Mouse (Mus musculus): ENCODE measurements around the gene Kif2a.
"Not testable (repeated sequence)": the region's sequence is repeated elsewhere in the genome, so short reads cannot be mapped to it uniquely, and the experiment has no call there.

Kif2a gene

DNA sequence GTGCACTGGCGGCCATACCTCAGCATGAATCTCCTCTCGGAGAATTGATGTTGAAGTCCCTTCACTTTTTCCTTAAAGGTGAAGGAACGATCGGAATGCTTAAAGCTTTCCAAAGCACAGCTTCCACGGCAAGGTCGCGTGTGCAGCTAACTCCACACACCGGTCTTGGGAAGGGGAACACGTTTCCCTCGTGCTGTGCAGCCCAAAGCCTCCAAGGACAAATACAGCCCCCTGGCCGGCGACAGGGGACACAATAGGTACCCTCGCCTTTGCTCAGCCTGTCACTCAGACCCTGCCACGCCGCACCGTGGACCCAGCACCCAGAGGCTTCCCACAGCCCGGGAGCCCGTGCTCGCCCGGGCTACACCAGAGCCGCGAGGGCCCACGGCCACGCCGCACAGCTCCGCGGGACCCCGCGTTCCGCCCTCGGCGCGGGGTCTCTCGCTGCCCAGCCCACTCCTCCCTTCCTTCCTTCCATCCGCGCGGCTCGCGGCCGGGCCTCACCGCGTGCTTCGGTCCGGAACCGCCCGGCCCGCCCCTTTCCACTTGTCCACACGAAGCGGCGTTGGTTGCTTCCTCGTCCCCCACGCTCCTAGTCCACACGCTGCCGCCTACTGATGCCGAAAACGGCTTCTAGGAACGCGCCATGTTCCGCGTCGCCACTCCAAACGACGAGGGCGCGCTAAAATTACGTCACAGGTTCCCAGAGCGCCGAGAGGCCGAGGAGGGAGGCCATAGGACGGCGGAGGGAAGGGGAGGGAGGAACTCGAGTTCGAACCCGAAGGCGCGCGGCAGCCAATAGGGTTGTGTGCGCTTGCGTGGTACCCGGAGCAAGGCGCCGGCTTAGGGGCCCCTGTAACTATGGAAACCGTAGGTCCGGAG, 85.4 kb downstream of the Kif2a start, which contains the start of gene Ipo11:
Gene Ipo11 (minus strand): TSS at position 703 of the 882 bp plus-strand sequence.
- peak; percentile 94 for DNase-seq (ENCODE audit: low spot score)

DNA sequence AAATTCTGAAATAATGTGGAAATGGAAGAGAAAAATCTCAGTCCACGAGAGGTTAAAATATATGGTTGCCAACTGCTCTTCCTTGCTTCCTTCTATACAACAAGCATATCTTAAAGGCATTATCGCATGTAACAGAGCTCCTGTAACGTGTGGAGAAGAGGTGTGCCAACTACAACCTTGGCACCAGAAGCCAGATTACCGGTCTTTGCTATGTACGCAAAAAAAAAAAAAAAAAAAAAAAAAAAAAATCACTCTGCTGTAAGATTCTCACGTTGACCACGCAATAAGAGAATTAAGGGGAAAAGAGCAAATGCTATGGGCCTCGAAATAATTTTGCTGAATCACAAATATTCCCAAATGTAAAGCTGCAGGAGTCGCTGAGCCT, 86.1 kb downstream of the Kif2a start:
- DNase-seq (ENCODE audit: low spot score) = no peak

DNA sequence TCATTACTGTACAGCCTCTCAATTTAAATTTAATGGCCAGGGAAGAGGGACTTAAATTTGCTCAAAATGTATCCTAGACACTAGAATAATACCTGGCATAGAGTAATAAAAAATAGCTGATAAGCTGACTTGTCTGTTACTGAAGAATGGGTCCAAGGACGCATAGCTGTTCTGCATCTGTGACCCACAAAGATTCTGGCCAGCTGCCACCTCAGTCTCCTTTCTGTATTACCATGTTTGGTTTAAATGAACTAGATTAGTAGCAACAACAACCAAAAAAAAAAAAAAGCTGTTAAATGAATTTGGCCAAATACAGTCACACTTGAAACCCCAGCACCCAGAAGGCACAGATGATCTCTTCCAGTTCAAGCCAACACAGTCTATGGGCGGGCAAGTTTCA, 92.7 kb downstream of the Kif2a start:
- DNase-seq (ENCODE audit: low spot score) = peak; percentile 59

DNA sequence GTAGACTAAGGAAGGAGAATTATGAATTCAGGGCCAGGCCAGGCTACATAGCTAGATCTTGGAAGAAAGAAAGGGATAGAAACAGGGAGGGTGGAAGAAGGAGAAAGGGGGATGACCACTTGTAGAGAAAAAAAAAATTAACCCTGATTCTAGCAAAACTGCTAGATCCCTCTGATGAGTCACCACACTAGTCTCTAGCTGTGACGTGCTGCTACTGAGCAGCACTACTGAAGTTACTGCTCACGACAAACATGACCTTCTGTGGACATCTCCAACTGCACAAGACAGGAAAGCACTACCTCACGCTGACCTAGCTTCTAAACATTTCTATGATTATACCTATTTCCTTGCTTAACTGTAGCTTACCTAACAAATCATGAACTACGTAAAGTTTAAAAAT, 93.6 kb downstream of the Kif2a start:
- DNase-seq (ENCODE audit: low spot score) = no peak

DNA sequence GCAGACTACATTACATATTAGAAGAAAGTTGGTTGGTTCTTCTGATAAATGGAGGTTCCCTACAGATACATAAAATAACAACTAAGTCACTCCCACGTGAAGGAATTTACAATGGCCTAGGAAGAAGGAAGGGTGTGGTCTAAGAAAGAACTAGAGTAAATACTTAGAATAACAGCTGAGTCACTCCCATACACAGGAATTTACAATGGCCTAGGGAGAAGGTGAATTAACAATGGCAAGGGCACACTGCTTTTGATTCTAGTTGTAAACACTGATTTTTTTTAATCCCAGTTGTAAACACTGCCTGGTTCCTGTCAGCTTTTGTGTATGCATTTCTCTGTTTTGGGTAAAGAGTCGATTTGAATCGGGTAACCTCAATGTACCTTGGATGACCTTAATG, 96.0 kb downstream of the Kif2a start:
- DNase-seq (ENCODE audit: low spot score) = not testable (repeated sequence)

DNA sequence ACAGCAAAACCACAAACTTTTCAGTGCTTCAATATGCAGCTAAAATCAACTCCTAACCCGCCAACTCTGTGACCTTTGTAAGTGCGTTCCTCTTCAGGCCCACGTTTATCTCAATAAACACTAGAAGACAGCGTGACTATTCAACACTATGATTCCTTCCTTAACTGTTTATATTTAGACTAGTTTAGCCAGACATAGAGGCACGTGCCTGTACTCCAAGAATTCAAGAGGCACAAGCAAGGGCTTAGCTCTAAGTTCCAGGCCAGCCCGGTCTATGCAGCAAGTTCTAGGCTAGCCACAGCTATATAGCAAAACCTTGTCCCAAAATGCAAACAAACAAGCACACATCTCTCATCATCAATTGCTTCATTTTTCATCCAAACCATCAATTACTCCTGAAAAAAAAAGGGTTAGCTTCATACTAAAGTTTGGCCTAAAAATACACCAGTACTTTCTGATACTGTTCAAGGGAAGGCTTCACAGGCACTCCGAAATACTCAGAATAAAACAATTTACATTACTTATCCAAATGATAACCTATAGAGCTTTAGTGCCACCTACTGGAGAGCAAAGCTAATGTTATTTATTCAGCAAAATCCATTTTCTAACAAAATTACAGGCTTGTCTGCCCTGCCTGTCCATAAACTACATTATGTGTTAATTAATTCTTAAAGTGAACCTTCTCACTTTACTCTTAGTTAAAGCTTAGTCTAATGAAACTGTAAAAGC, 103.4 kb downstream of the Kif2a start:
- DNase-seq (ENCODE audit: low spot score) = no peak

DNA sequence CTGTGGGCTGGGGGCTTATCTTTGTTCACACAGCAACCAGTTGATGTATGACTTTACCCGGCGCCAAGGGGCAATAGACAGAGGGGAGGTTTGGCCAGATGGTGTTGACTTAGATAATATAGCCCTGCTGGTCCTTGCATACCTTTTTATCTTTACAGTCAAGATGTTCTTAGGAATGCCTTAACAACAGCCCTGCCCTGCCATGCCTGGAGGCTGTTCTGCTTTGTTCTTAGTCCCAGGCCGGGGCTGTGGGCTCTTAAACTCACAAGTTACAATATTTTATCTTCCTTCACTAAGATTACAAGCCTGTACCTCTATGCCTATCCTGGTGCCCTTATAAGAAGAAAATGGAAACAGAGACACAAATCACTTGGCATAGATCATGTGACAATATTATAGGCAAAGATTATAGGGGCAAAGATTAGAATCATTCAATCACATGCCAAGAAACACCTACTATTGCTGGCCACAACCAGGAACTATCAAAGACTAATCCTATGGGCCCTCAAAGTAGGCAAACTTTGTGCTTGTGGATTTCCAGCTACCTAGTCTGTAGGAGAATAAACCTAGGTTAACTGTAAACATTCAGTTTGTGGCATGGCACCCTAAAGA, 108.7 kb downstream of the Kif2a start:
- DNase-seq (ENCODE audit: low spot score) = no peak

DNA sequence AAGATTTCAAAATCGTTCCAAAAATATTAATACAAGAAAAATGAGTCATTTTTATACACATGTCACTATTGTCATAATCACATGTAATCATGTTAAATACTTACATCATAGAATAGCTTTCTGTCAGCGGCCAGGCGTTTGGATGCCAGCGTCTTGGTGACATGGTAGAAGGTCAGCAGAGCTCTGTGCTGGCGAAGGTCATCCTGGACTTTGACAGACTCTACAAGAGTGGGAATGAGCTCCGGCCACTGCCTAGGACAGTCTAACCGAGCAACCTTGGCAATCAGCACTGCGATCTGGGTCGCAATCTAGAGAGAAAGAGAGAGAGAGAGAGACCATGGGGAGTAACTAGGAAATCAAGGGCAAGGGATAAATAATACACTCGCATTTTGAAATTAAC, 111.8 kb downstream of the Kif2a start:
- DNase-seq (ENCODE audit: low spot score) = no peak
